Mouse (Mus musculus): ENCODE measurements at regions not wholly inside any gene's neighbourhood (a gene's known extent, or its start where the extent isn't known, plus 50 kb on each side); places are given as distances from the start of the nearest gene placed in this dataset.

DNA sequence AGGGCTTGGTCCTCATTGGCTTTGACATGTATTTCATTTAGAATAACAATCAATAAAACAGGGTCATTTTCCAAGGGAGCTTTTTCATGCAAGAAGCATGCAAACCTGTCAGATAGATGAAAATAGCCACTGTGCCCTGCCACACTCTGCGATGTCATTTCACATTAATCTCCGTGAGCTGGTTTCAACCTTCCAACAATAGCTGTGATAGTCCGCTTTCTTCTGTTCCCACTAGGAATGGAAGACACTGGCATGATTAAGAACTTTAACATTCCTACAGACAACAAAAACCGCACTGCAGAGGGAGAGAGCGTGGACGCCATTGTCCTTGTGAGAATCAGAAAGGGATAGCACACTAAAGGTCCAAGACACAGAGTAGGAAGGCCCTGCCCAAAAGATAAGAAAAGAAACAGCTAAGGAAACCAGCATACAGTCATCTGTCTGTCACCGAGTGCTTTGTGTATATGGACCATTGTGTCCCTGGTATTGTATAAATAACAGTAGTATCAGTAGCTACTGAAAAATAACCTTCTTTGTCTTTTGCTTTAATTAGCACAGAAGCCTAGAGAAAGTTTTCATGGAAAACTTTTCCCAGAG is 299.0 kb downstream of the Efnb2 start:
- H3K4me3 ChIP-seq (ENCODE audit: low read depth, low read length) = no peak overlapping the region
- ATAC-seq = peak; percentile 87
- no peak overlapping the region for H3K27ac ChIP-seq (ENCODE audit: low read length)
- H3K9ac ChIP-seq (replicated peaks; ENCODE audit: low read depth) = no peak overlapping the region
- H3K4me1 ChIP-seq (ENCODE audit: insufficient read depth, low read depth, low read length) = no peaks in the 10 kb centered on the region
- WGBS = 72% methylated on average over 7 of the region's 7 CpGs
- no peaks in the 10 kb centered on the region for H3K27me3 ChIP-seq (replicated peaks; ENCODE audit: insufficient read depth, low read length)
- TF ChIP-seq CTCF (IDR thresholded peaks at IDR 0.05) (no peak), EP300 (IDR thresholded peaks at IDR 0.05) (peak; percentile 91)
- H3K4me2 ChIP-seq (replicated peaks; ENCODE audit: low read depth, low read length) = no peak overlapping the region
- H3K36me3 ChIP-seq (ENCODE audit: insufficient read depth, low read length) = no peaks in the 10 kb centered on the region
- H3K9me3 ChIP-seq (ENCODE audit: low read length) = no peaks in the 10 kb centered on the region
- peak; percentile 52 for DNase-seq (ENCODE audit: low spot score)

- Histone ChIP-seq H3K9me3 (ENCODE audit: low read length) (no peaks in the 10 kb centered on the region), H3K9ac (replicated peaks; ENCODE audit: low read depth) (no peak overlapping the region), H3K4me3 (ENCODE audit: low read depth, low read length) (no peak overlapping the region), H3K36me3 (ENCODE audit: insufficient read depth, low read length) (no peaks in the 10 kb centered on the region), H3K27ac (ENCODE audit: low read length) (no peak overlapping the region), H3K4me2 (replicated peaks; ENCODE audit: low read depth, low read length) (no peak overlapping the region), H3K27me3 (replicated peaks; ENCODE audit: insufficient read depth, low read length) (no peaks in the 10 kb centered on the region), H3K4me1 (ENCODE audit: insufficient read depth, low read depth, low read length) (no peaks in the 10 kb centered on the region)
- TF ChIP-seq EP300 (IDR thresholded peaks at IDR 0.05) = no peak
- no peak for TF ChIP-seq CTCF (IDR thresholded peaks at IDR 0.05)
- ATAC-seq (no peak), DNase-seq (ENCODE audit: low spot score) (no peak)
Measured at GRCm38 (mm10) chr8:8360586-8360985, 300.5 kb downstream of the Efnb2 start.

GRCm38 (mm10) chr8:8354977-8355376 is 306.1 kb downstream of the Efnb2 start:
- WGBS = 89% methylated on average over 4 of the region's 4 CpGs
- Histone ChIP-seq H3K36me3 (ENCODE audit: insufficient read depth, low read length) (no peaks in the 10 kb centered on the region), H3K9ac (replicated peaks; ENCODE audit: low read depth) (no peak overlapping the region), H3K27ac (ENCODE audit: low read length) (no peak overlapping the region), H3K4me2 (replicated peaks; ENCODE audit: low read depth, low read length) (no peak overlapping the region), H3K4me3 (ENCODE audit: low read depth, low read length) (no peak overlapping the region), H3K4me1 (ENCODE audit: insufficient read depth, low read depth, low read length) (no peaks in the 10 kb centered on the region), H3K27me3 (replicated peaks; ENCODE audit: insufficient read depth, low read length) (no peaks in the 10 kb centered on the region), H3K9me3 (ENCODE audit: low read length) (no peaks in the 10 kb centered on the region)
- DNase-seq (ENCODE audit: low spot score) (no peak), ATAC-seq (no peak)
- TF ChIP-seq CTCF (IDR thresholded peaks at IDR 0.05) = no peak
- no peak for TF ChIP-seq EP300 (IDR thresholded peaks at IDR 0.05)

DNA sequence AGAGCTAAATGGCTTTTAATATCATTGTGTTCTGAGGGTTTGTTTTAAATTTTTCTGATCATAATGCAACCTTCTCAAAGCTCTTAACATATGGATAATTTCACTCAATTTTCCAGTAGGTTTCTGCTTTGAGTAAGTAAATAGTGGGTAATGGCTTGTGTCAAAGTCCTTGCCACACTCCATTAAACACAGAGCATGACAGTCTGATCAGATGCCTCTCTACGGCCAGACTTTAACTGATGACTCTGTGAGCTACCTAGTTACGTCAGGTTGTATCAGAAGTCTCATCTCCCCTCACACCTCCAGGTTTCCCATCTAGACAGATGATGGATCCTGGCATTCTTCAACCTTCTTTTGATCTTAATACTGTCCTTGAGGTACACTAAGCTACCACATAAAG is 316.4 kb downstream of the Efnb2 start:
- Histone ChIP-seq H3K27ac (ENCODE audit: low read length) (no peak overlapping the region), H3K9ac (replicated peaks; ENCODE audit: low read depth) (no peak overlapping the region), H3K4me3 (ENCODE audit: low read depth, low read length) (no peak overlapping the region), H3K27me3 (replicated peaks; ENCODE audit: insufficient read depth, low read length) (no peaks in the 10 kb centered on the region), H3K4me1 (ENCODE audit: insufficient read depth, low read depth, low read length) (no peaks in the 10 kb centered on the region), H3K36me3 (ENCODE audit: insufficient read depth, low read length) (no peaks in the 10 kb centered on the region), H3K9me3 (ENCODE audit: low read length) (no peaks in the 10 kb centered on the region), H3K4me2 (replicated peaks; ENCODE audit: low read depth, low read length) (no peak overlapping the region)
- no peak for DNase-seq (ENCODE audit: low spot score)
- no peak for TF ChIP-seq EP300 (IDR thresholded peaks at IDR 0.05)
- TF ChIP-seq CTCF (IDR thresholded peaks at IDR 0.05) = no peak
- ATAC-seq = no peak
- 68% methylated on average over 2 of the region's 2 CpGs for WGBS

DNA sequence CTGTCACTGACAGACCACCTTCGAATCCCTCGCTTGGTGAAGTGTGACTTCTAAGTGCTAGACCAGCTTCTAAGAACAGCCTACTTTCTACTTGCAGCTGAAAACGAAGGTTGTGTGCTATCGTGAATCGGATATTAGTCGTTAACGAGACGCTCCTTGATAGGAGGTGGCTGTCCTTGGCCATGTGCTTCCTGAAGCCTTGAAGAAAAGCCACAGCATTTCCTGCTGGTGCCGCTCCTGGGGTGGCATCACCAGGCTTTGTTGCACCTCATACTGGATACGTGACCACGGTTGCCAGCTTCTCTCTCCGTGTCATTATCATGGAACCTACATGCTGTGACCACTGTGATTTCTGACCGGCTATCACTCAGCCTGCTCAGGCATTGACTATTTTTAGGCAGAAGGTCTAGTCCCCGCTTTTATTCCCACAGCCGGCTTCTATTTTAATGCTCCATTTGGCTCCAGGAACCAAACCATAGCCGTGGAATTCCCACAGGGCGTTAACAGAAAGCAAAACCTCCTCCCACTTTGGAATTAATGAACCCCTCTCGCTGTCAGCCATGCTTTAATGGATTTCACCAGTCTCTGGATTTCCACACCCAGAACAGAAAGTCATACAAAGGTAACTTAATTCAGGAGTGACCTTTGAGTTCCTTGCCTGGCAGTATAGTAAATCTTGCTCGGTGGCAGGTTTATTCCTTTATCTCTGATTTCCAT is 325.6 kb downstream of the Efnb2 start:
- ATAC-seq (no peak), DNase-seq (ENCODE audit: low spot score) (no peak)
- H3K4me2 ChIP-seq (replicated peaks; ENCODE audit: low read depth, low read length) = no peak overlapping the region
- H3K4me1 ChIP-seq (ENCODE audit: insufficient read depth, low read depth, low read length) = no peaks in the 10 kb centered on the region
- no peaks in the 10 kb centered on the region for H3K36me3 ChIP-seq (ENCODE audit: insufficient read depth, low read length)
- no peak overlapping the region for H3K9ac ChIP-seq (replicated peaks; ENCODE audit: low read depth)
- no peak overlapping the region for H3K4me3 ChIP-seq (ENCODE audit: low read depth, low read length)
- no peaks in the 10 kb centered on the region for H3K27me3 ChIP-seq (replicated peaks; ENCODE audit: insufficient read depth, low read length)
- TF ChIP-seq CTCF (IDR thresholded peaks at IDR 0.05) (no peak), EP300 (IDR thresholded peaks at IDR 0.05) (no peak)
- 82% methylated on average over 19 of the region's 19 CpGs for WGBS
- no peaks in the 10 kb centered on the region for H3K9me3 ChIP-seq (ENCODE audit: low read length)
- H3K27ac ChIP-seq (ENCODE audit: low read length) = no peak overlapping the region

DNA sequence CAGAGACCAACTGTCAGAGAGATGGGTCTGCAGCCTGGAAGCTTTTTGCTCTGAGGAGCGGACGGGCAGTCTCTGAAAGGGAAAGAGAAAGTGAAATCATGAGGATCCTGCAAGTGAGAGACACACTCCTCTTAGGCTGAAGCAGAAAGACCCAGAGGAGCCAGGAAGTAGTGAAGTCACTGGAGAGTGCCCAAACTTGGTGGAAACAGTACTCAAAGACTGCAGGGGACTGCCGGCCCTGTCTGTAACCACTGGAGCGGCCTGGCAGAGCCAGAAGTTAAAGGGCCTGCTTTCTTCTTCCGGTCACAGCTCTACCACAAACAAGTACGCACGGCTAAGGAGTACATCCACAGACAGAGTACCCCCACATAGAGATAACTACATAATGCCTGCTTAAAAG is 326.5 kb downstream of the Efnb2 start:
- H3K4me3 ChIP-seq (ENCODE audit: low read depth, low read length) = no peak overlapping the region
- H3K27ac ChIP-seq (ENCODE audit: low read length) = no peak overlapping the region
- no peak for ATAC-seq
- H3K27me3 ChIP-seq (replicated peaks; ENCODE audit: insufficient read depth, low read length) = no peaks in the 10 kb centered on the region
- no peak for TF ChIP-seq CTCF (IDR thresholded peaks at IDR 0.05)
- TF ChIP-seq EP300 (IDR thresholded peaks at IDR 0.05) = no peak
- no peaks in the 10 kb centered on the region for H3K9me3 ChIP-seq (ENCODE audit: low read length)
- H3K4me2 ChIP-seq (replicated peaks; ENCODE audit: low read depth, low read length) = no peak overlapping the region
- no peaks in the 10 kb centered on the region for H3K4me1 ChIP-seq (ENCODE audit: insufficient read depth, low read depth, low read length)
- WGBS = 56% methylated on average over 7 of the region's 7 CpGs
- H3K36me3 ChIP-seq (ENCODE audit: insufficient read depth, low read length) = no peaks in the 10 kb centered on the region
- no peak overlapping the region for H3K9ac ChIP-seq (replicated peaks; ENCODE audit: low read depth)
- no peak for DNase-seq (ENCODE audit: low spot score)

Data from lung, postnatal 0 days (tissue).